Mouse (Mus musculus): ENCODE measurements around the gene Polr3h. TPM values are rescaled to one million over a fixed set of nuclear protein-coding genes. Genes with fewer than 3 reads are reported as not detected.

Polr3h gene
- total RNA-seq, 2 experiments from 2014 or later: 6.4 to 7.6 TPM

DNA sequence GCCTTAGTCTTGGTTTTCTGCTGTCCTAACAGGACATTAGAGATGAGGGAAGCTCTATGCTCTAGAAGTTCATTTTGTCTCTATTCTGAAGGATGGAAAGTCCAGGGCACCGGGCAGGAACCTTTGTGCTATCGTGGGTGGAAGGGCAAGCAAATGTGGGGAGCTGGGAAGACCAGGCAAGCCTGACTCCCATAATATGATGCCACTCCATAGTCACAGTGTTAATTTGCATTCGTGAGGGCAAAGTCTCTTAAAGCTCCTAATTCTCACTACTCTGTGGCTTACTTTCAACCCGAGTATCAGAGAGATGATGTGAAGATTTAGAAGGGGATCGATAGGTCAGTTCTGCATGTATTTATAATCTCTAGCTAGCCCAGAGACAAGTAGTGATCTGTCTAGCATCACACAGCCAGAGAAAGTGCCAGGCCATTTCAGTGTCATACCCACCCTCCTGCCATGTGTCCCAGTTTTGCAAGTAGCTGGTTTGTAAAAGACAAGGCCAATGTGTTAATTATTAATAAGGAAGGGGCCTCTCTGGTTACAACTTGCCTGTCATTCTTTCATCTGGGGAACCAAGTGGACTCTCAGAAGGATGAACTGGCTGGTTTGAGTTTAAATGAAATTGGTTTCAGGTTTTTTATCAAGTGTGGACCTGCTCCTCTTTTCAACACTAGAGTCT lies 28.3 kb downstream of the Polr3h start:
- no peak for DNase-seq
- Histone ChIP-seq H3K4me3 (no peak overlapping the region), H3K27ac (peak overlapping the region; percentile 80)
- TF ChIP-seq CTCF (IDR thresholded peaks at IDR 0.05): no peak
- intact Hi-C loops (cut with DNase I): no loop called here

DNA sequence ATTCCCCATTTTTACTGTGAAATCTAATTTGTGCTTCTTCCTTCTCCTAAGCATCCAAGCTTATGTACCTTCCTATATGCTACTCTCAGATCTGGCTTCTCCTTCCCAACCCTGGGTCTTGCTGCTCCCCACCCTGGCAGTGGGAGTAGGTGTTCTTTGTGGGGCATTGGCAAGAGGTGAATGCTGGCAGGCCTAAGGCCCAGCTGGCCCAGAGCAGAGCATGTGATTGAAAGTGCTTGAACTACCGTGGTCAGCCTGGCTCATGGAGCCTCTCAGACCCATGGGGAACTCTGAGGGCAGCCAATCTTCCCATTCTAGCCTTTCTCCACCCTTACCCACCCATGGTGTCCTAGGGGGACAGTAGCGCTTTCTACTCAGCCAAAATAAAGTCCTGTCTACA lies 29.6 kb downstream of the Polr3h start:
- DNase-seq: no peak
- intact Hi-C loops (cut with DNase I): no loop called here
- no peak overlapping the region for H3K4me3 ChIP-seq
- H3K27ac ChIP-seq: peak overlapping the region; percentile 54; the same call in 1 of the 2 replicates
- TF ChIP-seq CTCF (IDR thresholded peaks at IDR 0.05): no peak

- no peak for TF ChIP-seq CTCF (IDR thresholded peaks at IDR 0.05)
- Histone ChIP-seq H3K27ac (peak overlapping the region; percentile 13), H3K4me3 (no peak overlapping the region)
- intact Hi-C loops (cut with DNase I): no loop called here
- DNase-seq: no peak
Measured at GRCm38 (mm10) chr15:81894002-81894401, 32.0 kb downstream of the Polr3h start.

DNA sequence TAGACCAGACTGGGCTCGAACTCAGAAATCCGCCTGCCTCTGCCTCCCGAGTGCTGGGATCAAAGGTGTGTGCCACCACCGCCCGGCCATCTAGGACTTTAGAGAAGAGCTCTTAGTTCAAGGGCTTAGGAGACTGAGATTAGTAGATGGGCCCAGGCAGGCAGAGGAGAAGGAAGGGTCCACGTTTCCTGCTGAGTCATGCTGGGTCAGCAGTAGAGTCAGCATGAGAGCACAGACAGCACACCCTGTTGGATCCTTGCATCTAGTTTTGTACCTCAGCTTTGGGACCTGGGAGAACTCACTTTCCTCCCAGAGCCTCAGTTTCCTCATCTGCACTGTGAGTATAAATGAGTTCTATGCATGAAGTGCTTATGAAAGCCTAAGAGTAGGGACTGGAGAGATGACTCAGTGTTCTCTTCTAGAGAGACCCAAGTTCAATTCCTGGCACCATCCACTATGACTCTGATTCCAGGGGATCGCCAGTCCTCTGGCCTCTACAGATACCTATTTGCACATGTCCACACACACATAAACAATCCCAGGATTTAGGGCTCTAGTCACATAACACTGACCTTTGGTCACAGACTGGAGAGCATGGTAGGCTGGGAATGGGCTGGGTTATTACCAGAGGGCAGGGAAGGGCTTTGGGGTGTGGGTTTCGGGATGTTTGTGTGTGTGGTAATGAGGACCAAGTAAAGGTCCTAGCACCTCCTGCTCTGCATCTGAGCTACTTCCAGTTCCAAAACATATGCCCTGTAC lies 34.0 kb downstream of the Polr3h start:
- peak overlapping the region; percentile 85 for H3K27ac ChIP-seq
- intact Hi-C loops (cut with DNase I): no loop called here
- TF ChIP-seq CTCF (IDR thresholded peaks at IDR 0.05): no peak
- DNase-seq: no peak
- no peak overlapping the region for H3K4me3 ChIP-seq

DNA sequence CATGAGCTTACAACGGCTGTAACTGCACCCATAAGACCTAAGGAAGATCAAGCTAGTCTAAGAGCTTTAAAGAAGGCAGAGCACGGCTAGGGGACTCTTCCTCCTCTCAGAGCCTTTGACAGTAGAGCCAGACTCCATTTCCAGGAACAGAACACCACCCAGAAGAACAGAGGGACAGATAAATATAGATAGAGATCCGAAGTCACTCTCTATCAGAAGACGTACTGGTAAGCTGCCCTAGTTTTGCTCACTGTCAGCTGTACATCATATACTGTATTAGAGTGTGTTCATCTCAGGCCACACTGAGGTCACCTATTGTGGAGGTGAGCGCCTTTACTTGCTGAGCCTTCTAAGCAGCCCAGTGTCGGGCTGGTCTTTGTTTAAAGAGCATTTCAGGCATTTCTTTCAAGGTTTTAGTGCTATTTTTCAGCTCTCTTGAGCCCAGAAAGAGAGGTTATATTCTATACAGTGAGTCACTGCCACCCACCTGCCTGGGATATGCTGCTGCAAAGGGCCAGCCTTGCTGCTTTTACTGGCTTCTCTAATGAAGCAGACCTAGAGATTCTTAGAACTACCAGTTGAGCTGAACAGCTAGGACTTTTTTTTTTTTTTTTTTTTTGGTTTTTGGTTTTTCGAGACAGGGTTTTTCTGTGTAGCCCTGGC lies 34.8 kb downstream of the Polr3h start:
- intact Hi-C loops (cut with DNase I): no loop called here
- TF ChIP-seq CTCF (IDR thresholded peaks at IDR 0.05): no peak
- DNase-seq: no peak
- peak overlapping the region; percentile 85 for H3K27ac ChIP-seq
- peak overlapping the region; percentile 23; the same call in 1 of the 2 replicates for H3K4me3 ChIP-seq

- peak overlapping the region; percentile 85 for H3K27ac ChIP-seq
- H3K4me3 ChIP-seq: peak overlapping the region; percentile 17; the same call in 1 of the 2 replicates
- intact Hi-C loops (cut with DNase I): no loop called here
- peak; percentile 83 for DNase-seq
- no peak for TF ChIP-seq CTCF (IDR thresholded peaks at IDR 0.05)
Measured at GRCm38 (mm10) chr15:81889175-81889574, 36.9 kb downstream of the Polr3h start.

DNA sequence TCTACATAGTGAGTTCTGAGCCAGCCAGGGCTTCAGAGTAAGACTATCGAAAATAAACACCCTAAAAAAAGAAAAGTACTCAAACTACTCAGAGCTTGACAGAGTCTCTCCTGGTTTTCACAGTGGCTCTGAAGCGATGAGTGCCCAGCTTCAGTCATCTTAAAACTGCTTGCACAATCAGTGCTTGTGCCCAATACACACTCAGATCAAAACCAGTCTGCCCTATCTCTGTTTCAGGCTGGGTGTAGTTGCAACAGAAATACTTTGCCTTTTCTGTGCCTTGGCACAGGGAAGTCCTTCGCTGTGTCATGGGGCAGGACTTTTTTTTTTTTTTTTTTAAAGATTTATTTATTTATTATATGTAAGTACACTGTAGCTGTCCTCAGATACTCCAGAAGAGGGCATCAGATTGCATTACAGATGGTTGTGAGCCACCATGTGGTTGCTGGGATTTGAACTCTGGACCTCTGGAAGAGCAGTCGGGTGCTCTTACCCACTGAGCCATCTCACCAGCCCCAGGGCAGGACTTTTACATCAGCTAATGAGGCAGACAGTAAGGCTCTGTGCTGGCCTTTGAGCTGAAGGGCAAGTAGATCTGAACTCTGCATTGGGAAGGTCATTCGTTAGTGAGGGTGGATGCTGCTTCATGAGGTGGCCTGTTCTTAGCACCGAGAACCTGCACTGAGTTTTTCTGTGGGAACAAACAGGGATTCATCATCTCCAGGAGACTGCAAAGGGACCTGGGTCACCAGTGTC lies 39.1 kb downstream of the Polr3h start:
- no peak for DNase-seq
- Histone ChIP-seq H3K27ac (peak overlapping the region; percentile 85), H3K4me3 (peak overlapping the region; percentile 13; the same call in 1 of the 2 replicates)
- intact Hi-C loops (cut with DNase I): no loop called here
- no peak for TF ChIP-seq CTCF (IDR thresholded peaks at IDR 0.05)

- TF ChIP-seq CTCF (IDR thresholded peaks at IDR 0.05): no peak
- H3K27ac ChIP-seq: peak overlapping the region; percentile 85
- DNase-seq: no peak
- H3K4me3 ChIP-seq: peak overlapping the region; percentile 33
- intact Hi-C loops (cut with DNase I): no loop called here
Measured at GRCm38 (mm10) chr15:81885418-81885934, 40.6 kb downstream of the Polr3h start.

- DNase-seq: no peak
- TF ChIP-seq CTCF (IDR thresholded peaks at IDR 0.05): no peak
- Histone ChIP-seq H3K4me3 (no peak overlapping the region), H3K27ac (peak overlapping the region; percentile 63)
- intact Hi-C loops (cut with DNase I): no loop called here
Measured at GRCm38 (mm10) chr15:81882348-81882747, 43.7 kb downstream of the Polr3h start.

- intact Hi-C loops (cut with DNase I): no loop called here
- no peak for TF ChIP-seq CTCF (IDR thresholded peaks at IDR 0.05)
- peak overlapping the region; percentile 23 for H3K4me3 ChIP-seq
- DNase-seq: no peak
- peak overlapping the region; percentile 73 for H3K27ac ChIP-seq
Measured at GRCm38 (mm10) chr15:81879531-81880401, 46.3 kb downstream of the Polr3h start.
